Mouse (Mus musculus) frontal cortex, postnatal 25 days (tissue): Measurements from ENCODE around the gene Plxnb2.

ENCODE experiments used
- DNase-seq, 2 experiments: peaks; one replicate each; pipeline ENCODE4 v3.0.0; 2022; ENCODE audit warnings: low spot score in 2 of 2

Gene Plxnb2

DNA sequence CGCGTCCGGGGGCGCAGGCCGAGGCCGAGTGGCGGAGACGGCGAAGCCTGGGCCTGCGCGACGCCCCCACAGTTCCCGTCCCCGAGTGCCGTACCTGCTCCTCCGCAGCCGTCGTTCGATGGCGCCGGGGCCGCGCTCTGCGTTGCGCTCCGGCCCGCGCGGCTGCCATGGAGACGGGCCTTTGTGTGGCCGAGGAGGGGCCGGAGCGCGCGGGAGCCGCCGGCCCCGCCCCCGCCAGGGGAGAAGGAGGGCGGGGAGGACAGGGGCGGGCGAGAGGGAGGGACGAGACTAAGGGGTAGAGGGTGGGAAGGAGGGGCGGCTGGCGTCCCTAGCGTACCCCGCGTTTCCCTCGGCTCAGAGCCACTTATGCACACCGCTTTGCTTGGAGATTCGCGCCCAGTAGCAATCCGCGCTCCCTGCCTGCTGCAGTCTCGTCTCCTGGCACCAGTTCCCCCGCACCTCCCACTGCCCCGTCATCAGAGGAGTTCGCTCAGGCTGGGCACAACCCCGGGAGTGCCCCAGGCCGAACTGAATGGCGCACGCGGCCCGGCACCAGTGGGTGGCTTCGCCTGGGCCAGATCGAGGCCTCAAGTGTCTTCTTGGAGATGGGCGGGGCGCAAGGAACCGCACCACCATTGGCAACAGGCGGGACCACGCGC lies at the start of gene Plxnb2:
Plxnb2 (minus strand) TSS at position 218 of the 659 bp plus-strand sequence.
- peak; percentile 56 for DNase-seq

DNA sequence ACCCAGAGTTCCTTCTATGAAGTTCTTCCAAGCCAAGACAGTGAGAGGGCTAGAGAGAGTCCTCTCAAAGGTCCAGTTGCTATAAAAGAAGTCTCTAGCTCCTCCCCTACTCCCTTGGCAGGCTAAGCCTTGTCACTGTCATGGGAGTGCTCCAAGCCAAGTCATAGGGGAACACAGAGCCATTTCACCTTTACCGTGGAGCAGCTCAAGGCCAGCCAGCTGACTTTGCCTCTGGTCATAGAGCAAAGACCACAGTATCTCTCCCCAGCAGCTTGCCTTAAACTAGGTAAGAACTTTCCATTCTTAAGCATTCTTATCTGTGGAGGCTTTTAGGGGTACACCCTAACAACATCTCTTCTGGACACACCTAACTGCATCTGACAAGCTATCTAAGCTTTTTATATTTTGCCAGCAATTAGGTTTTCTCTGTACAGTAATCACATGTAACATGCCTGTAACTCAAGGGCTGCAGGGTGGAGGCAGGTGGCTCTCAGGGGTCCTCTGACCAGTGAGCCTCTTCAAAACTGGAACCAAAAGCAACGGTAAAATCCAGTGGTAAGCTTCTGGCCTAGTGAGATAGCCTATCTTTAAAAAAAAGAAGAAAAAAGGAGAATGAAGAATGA lies 35.1 kb upstream of the Plxnb2 start:
- no peak for DNase-seq

DNA sequence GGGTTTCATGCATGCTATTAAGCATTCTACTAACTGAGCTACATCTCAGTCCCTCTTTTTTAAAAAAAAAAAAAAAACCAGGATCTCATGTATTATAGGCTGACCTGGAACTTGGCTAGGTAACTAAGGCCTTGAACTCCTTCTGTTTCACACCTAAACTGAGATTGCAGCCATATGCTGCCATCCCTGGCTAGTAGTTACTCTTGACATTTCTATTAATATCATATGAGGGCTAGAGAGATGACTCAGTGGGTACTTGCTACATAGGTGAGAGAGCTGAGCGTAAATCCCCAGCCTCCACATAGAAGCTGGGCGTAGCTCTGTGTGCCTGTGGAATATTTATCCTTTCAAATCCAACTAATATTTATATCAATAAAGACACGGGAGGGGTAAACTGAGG lies 34.4 kb upstream of the Plxnb2 start:
- DNase-seq = no peak

DNA sequence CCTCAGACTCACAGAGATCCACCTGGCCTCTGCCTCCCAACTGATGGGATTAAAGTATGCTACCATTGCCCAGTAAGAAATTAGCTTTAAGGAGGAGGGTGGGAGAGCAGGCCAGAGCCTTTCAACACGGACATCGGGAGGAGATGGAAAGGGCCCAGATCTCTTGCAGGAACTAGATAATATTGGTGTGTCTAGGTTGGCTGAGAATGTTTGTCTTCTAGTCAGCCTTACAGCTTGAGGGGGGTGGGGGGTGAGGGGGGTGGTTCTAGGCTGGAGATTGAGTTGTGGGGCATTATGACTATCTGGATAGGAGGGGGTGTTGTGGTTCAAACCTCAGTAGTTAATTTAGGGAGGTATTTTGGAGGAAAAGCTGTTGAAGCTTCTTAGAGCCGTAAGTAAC lies 32.9 kb upstream of the Plxnb2 start:
- no peak for DNase-seq

DNA sequence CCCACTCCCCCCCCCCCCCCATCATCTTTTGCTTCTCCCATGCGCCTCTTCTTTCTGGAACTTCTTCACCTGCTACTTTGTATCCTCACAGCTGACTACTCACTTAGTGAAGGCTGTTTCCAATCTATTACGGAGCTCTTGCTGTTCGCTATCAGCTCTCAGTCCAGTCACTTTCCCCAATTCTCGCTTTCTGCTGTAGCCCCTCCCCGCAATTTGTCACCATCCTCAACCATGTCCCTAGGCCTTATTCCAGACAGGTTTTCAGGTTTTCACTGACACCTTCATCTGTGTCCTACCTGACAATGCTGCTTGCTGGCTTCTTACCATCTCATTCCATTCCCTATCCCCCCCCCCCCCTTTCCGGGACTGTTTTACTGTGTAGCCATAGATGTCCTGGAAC lies 31.9 kb upstream of the Plxnb2 start:
- no peak for DNase-seq

DNA sequence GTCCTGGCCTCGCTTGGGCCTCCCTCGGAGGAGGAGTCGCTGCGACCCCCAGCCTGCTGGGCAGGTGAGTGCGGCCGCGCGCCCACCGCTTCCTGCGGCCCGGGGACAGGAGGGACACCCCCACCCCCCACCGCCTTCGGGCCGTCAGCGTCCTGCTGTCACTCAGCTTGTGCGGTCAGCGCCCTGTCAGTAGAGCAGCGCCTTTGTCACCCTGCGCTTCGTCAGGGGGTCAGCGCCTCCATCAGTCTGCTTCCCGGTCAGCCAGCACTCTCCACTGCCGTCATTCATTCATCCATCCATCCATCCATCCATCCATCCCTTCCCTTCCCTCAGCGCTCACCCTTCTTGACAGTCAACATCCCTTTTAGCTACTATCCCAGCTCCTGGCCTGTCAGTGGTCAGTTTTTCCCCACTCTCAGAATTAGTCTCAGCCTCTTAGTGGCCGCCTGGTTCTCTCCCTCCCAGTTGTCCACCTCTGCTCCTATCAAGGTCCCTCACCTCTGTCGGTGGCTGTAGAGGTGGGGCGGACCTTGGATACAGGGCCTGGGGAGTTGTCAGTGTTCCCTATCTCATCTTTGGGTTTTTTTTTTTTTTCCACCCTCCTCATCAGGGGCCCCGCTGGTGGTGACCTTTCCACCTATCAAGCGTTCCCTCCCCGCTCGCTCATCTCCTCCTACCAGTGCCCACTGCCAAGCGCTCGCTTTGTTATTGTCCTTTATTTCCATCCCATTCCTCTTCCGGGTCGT lies 31.3 kb upstream of the Plxnb2 start:
- peak; percentile 12 to 22 for DNase-seq

DNA sequence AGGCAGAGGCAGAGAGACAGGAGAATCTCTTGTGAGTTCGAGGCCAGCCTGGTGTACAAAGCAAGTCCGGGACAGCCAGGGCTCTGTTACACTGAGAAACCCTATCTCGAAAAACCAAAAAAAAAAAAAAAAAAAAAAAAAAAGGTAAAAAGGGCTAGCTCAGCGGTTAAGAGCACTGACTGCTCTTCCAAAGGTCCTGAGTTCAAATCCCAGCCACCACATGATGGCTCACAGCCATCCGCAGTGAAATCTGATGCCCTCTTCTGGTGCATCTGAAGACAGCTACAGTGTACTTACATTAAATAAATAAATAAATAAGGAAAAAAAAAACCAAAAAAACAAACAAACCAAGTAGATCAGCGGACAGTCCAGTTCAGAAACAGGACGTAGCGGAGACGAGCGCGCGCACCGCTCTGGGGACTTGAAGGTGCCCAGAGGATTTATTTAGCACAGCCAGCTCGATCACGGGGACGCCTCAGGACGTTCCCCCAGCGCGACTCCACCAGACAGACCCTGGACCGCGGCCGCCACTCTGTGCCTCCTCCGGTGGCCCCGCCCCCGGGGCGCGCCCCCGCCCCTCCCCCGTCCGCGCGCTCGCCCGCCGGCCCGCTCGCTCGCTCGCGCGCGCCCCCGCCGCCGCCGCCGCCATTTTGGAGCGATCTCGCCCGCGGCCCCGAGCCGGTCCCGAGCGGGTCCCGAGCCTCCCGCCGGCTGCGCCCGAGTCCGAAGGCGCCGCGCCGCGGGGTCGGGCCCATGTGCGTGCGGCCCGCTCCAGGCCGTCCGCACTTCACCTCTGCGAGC lies 30.5 kb upstream of the Plxnb2 start, which contains the start of gene Ppp6r2:
Ppp6r2 (plus strand) TSS at position 639 of the 801 bp plus-strand sequence.
- DNase-seq = peak; percentile 52 to 61

DNA sequence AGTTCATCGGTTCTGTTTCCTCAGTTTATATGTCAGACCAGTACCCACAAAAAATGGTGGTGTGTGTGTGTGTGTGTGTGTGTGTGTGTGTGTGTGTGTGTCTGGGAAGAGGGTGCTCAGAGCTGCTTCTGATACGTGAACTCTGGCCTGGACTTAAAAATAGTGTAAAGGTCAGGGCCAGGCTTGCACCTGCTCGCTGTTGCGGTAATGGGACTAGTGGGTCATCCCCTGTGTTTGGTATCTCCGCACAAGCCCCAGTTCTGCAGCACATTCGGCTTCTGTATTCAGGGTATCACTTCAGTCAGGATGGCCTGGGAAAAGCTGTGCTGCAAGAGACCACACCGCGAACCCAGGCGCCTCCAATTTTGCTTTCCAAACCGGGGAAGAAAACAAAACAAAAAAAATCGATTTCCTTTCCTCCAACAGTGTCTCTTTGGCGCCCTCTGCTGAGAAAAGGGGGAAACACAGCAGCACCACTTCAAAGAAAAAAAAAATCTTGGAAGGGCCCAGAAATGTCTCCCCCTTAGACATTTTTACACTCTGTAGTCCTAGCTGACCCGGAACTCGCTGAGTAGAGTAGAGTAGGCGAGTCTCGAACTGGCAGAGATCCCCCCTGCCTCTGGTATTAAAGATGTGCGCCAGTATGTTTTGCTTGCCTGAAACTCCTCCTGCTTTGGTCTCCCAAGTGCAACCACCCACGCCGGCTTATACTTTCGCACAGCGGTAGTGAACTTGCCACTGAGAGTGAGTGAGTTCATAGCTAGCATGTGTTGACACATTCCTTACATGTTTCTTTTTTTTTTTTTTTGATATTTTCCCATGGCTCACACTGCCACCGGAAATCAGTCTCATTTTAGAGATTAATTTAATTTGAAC lies 29.5 kb upstream of the Plxnb2 start:
- DNase-seq = peak; percentile 84

DNA sequence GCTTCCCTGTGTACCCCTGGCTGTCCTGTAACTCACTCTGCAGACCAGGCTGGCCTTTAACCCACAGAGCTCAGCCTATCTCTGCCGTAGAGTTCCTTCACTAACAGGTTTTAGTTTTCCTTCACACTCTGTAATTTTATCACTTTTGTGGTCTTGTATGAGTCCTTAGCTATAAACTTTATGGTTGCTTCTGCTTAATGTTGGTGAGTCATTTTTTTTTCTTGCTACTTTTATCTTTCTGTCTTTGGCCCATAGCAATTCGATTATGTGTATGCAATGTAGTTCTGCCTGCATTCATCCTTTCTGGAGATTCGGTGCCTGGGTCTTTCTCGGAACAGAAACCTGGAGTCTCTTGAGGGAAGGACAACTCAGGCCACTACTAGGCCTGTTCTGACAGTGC lies 26.9 kb upstream of the Plxnb2 start:
- DNase-seq = no peak

DNA sequence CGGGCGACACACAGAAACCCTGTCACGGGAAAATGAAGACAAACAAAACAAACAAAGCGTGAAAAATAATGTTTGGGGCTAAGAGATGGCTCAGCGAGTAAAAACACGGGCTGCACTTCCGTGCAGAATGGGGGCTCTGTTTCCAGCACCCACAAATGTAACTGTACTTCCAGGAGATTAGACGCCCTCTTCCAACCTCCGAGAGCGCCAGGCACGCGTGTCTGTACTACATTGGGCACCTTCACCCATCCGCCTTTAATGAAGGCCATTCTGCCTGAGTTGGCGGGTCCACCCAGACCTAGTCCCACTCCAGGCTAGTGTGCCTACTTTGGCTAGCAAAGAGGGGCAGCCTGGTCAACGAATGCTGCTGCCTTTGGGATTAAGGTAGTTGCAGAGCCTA lies 16.5 kb upstream of the Plxnb2 start:
- DNase-seq = no peak

DNA sequence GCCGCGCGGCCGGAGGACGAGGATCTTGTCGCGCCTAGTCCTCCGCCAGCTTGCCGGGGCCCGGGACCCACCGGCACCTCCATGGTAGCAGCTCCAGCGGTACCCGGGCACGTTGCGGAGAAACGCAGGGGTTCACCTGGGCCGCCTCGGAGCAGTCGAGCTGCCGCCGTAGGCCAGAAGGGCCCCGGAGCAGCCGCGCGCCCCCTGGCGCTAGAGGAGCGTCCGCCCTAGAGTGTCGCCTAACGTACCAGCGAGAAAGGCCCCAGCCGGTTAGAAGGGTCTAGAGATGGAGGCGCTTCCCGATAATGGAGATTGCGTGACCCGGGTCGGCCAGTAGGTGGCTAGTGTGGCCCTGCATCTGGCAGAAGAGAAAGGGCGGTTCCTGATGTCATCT lies 15.7 kb upstream of the Plxnb2 start, which contains the start of gene Dennd6b:
Dennd6b (minus strand) TSS at position 184 of the 394 bp plus-strand sequence.
- DNase-seq = peak; percentile 94 to 97

DNA sequence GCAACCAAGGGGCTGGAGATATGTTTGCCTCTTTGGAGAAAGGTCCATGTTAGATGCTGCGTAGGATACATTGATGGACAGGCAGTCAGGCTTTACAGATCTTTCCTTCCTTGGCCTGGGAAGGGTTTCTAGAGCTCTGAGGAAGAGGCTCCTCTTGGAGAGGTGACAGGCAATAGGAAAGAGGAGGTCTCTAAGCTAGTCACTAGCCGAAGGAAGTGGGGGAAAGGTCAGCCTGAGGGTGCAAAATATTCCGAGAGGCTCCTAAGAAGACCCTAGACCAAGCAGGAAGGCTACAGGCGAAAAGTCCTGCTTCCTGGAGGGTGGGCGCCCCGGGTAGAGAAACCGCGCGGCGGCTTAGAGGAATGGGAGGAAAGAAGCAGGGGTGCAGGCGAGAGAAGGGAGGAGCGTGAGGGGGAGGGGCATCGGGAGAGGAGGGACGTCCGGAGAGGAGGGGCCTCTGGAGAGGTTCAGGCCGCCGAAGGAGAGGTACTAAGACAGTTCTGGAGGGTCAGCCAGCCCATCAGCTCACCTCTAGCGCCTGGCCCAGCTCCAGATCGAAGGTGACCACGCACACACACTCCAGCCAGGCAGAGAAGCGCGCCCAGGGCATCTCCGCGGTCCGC lies 15.2 kb upstream of the Plxnb2 start:
- peak; percentile 78 to 86 for DNase-seq

DNA sequence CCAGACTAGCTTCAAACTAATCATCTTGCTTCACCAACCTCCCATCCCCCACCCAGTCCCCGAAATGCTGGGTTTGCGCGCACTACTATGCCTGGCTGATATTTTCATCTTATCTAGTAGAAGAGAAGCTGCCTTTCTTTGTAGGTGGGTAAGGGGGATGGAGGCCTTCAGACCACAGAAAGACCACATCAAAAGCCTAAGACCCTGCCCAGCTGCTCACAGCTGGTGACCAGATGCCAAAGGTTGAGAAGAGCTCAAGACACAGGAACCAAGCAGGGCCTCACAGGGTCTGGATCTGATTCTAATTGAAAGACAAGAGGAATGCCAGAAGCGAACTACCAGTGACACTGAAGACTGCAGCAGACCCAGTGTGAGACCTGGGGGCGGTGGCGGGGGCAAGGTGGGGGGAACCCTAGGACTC lies 14.7 kb upstream of the Plxnb2 start:
- no peak for DNase-seq

DNA sequence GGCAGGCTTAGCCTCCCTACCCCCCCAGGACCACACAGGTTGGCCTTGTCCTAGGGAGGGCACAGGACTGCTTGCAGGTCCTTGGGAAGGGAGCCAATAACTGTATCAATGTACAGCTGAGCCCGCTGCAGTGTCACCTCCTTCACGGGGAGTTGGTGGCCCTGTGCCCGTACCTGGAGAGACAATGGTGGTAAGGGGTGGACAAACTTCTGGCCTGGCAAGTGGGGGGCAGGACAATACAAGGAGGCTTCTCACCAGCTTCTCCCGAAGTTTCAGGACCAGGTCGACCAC lies 4.3 kb upstream of the Plxnb2 start:
- no peak for DNase-seq

DNA sequence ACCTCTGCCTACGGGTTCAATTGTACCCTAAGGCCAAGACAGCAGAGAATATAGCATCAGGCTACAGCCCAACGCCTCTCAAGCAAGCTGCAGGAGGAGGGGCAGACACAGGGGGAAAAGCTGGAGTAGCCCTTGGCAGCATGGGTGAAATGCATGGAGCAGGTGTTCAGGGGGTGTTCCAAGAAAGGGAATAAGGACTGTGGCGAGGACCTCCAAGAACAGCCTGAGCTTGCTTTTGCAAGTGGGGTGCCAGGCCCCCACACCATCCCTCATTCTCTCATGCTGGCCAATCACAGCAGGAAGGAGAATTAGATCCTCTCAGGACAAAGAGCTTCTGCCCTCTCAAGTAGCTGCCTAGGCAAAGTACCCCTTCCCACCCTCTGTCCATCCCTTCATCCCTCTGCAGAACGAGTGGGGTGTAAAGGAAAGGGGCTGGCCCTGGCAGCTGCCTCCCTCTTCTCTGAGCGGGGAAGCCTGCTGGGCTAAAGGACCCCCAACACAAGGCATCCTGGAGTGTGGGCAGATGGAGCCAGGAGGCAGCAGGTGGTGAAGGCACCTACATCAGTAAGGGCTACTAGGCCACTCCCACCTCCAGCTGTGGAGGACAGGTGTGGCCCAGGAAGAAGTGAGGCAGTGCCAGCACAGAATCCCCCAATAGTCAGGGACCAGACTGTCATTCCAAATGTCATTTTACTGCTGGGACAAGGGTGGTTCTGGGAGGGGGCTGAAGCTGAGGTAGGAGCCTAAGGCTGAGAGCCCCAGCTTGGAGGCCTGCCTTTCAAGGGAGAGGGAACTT lies 3.8 kb upstream of the Plxnb2 start:
- DNase-seq = no peak

DNA sequence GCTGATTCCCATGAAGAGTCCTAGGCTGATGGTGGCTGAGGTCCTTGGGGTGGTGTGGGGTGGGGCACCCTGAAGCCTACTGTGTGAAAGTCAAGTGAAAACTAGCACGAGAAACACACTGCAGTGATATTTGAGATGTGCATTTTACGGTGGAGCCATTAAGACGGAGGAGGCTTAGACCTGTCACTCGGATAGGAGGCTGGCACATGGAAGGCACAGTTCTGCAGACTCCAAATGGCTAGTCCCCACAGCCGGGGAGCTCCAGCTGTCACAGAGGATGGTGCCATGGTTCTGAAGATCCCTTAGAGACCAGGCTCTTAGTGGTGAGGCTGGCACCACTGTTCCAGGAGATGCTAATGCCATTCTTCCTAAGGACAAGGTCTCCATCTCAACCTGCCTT lies 2.3 kb upstream of the Plxnb2 start:
- no peak for DNase-seq

DNA sequence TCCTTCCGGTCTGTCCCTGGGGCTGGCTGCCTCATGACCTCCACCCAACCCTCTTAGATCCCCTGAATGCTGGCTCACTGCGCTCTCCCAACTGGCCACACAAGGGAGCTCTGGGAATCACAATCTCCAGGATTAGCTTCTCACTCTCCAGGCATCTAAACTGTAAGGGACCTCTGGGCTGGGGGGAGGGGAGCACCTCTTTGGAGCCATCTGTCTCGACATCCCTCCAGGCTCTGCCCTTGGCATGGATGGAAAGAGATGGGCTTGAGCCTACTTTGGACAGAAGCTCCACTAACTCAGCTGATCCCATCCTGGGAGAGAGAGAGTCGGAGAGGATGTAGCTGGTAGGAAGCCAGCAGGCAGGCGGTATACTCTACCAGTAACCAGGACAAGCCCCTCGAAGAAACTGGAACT lies 1.7 kb upstream of the Plxnb2 start:
- no peak for DNase-seq

DNA sequence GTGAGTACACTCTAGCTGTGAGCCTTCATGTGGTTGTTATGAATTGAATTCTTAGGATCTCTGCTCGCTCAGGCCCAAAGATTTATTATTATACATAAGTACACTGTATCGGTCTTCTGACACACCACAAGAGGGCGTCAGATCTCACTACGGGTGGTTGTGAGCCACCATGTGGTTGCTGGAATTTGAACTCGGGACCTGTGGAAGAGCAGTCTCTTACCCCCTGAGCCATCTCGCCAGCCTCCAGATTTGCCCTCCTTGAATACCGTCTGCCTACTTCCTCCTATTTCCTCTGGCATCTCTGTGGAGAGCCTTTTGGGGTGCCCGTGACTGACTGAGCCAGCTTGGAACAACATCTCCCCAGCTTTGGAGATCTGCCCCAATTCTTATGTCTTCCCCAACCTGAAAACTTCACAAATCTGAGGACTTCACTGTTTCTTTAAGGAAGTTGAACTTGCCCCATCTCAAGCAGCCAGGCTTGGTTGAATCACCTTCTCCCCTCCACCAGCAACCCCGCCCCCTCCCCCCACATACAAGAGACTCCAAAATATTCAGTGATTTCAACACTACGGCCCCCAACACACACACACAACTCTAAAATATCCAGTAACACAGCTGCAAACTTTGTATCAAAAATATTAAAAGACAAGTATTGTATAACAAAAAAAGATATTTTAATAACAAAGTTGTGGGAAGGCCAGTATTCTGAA lies 1.1 kb upstream of the Plxnb2 start:
- no peak for DNase-seq

DNA sequence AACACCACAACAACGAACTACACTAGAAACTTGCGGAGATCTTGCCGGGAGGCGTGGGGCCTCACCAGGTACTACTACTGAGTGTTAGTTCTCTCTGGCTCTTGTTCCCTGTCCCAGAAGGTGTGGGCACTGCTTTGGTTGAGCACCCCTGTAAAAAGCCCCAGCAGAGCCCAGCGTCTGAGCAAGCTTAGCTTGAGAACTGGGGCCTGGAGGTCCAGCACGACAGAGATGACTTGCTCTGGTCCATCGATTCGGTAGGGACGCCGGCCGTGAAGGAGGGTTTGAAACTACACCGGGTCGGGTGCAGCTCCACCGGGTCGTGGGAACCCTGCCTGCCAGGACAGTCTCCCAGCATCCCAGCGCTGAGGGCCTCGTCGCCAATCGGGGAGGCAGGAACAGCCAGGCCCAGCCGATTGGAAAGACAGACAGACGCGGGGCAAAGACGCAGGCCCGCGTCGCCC lies 477 bp downstream of the Plxnb2 start:
- no peak for DNase-seq
